Mouse (Mus musculus) ES-Bruce4 (cell line): ENCODE data around the gene Ccdc92b. TPM values are rescaled to one million over a fixed set of nuclear protein-coding genes. Genes with fewer than 3 reads are reported as not detected.

ENCODE experiments used
- H3K27ac ChIP-seq: 2 replicates; pipeline ENCODE4 v1.5.1; 2012; ENCODE audit warnings: low read length, inconsistent platforms; ENCODE audit not compliant: insufficient read depth
- H3K27me3 ChIP-seq: 2 replicates; pipeline ENCODE4 v1.6.1; 2012; ENCODE audit warnings: mild to moderate bottlenecking, low read length, inconsistent platforms; ENCODE audit not compliant: control insufficient read depth, poor library complexity, insufficient read depth, severe bottlenecking
- H3K36me3 ChIP-seq: 2 replicates; pipeline ENCODE4 v1.6.1; 2012; ENCODE audit warnings: inconsistent platforms, mild to moderate bottlenecking, low read length, moderate library complexity; ENCODE audit not compliant: control insufficient read depth, poor library complexity, insufficient read depth, severe bottlenecking
- H3K4me1 ChIP-seq: one replicate; pipeline ENCODE4 v1.8.1; 2011; ENCODE audit warnings: low read length; ENCODE audit not compliant: control insufficient read depth, insufficient read depth
- H3K4me3 ChIP-seq: 2 replicates; pipeline ENCODE4 v1.5.1; 2011; ENCODE audit warnings: low read depth, mild to moderate bottlenecking, low read length
- H3K9ac ChIP-seq: 2 replicates; pipeline ENCODE4 v1.6.1; 2012; ENCODE audit warnings: low read depth, mild to moderate bottlenecking, inconsistent platforms; ENCODE audit not compliant: poor library complexity, severe bottlenecking
- H3K9me3 ChIP-seq: replicated peaks from 2 replicates; pipeline ENCODE4 v1.6.1; 2012; ENCODE audit warnings: mild to moderate bottlenecking, low read length, inconsistent platforms; ENCODE audit not compliant: control insufficient read depth, poor library complexity, insufficient read depth, severe bottlenecking
- CTCF ChIP-seq: IDR thresholded peaks from one replicate; pipeline ENCODE4 v1.8.1; 2011; ENCODE audit warnings: low read depth, low read length
- EP300 ChIP-seq: IDR thresholded peaks from 2 replicates; pipeline ENCODE4 v1.6.1; 2011; ENCODE audit warnings: low read depth, low read length; ENCODE audit not compliant: insufficient read depth
- POLR2A ChIP-seq: IDR thresholded peaks from one replicate; pipeline ENCODE4 v1.8.1; 2011; ENCODE audit warnings: low read length; ENCODE audit not compliant: insufficient read depth
- polyA plus RNA-seq: library from polyadenylated mRNA; stranded (reverse); fragments of >200 nt; gene quantifications from 2 replicates; pipeline ENCODE4 v1.2.4, GENCODE M21; 2011; ENCODE audit warnings: low read depth; ENCODE audit not compliant: missing spikeins, insufficient read depth, insufficient read length

Ccdc92b gene
- polyA plus RNA-seq, 1 experiment = 4.8 TPM

DNA sequence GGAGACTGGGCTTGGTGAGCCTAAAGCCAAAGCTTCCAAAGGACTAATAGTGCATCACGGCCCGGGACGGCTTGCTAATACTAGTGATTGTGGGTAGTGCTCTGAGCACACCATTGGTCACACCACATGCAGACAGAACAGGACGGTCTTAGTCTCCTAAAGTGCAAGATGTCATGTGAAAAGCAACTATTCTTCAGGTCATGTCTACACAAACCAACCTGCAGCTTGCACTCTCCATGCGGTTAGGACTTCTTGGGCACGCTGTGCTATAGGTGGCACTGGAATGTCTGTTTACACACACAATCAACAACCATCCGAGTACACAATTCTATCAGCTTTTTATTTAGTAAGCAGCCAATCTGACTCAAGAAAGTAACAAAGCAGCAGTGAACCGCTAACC, 55.3 kb downstream of the Ccdc92b start:
- Histone ChIP-seq H3K9ac (no peak overlapping the region), H3K4me3 (no peak overlapping the region), H3K27me3 (no peaks in the 10 kb centered on the region), H3K9me3 (no peaks in the 10 kb centered on the region), H3K4me1 (no peaks in the 10 kb centered on the region), H3K36me3 (peaks cover 47% of the 10 kb centered on the region), H3K27ac (no peak overlapping the region)
- TF ChIP-seq CTCF (no peak), POLR2A (no peak), EP300 (no peak)

- H3K4me3 ChIP-seq = no peak overlapping the region
- H3K9me3 ChIP-seq = no peaks in the 10 kb centered on the region
- H3K27me3 ChIP-seq = no peaks in the 10 kb centered on the region
- H3K36me3 ChIP-seq = peaks cover 49% of the 10 kb centered on the region
- no peak overlapping the region for H3K27ac ChIP-seq
- no peak overlapping the region for H3K9ac ChIP-seq
- H3K4me1 ChIP-seq = no peaks in the 10 kb centered on the region
- no peak for TF ChIP-seq CTCF
- no peak for TF ChIP-seq POLR2A
- no peak for TF ChIP-seq EP300
These were observed 55.8 kb downstream of the Ccdc92b start for GRCm38 (mm10) chr11:74675156-74675555.

Other genes with a start within 250 kb of the Ccdc92b start
- gene Rap1gap2, start 8.7 kb upstream of the Ccdc92b start, polyA plus RNA-seq = 4.0 and 5.7 TPM in 2 replicates
- 33.3 and 33.4 TPM in 2 replicates for gene Cluh, start 29.9 kb downstream of the Ccdc92b start, polyA plus RNA-seq
- 120 and 137 TPM in 2 replicates for gene Pafah1b1, start 105.1 kb downstream of the Ccdc92b start, polyA plus RNA-seq
- 65.4 and 66.2 TPM in 2 replicates for gene Mettl16, start 151.2 kb downstream of the Ccdc92b start, polyA plus RNA-seq
- 15.4 and 17.1 TPM in 2 replicates for gene Mnt, start 211.3 kb downstream of the Ccdc92b start, polyA plus RNA-seq